Mouse (Mus musculus) bone marrow, adult 2 months (tissue): ENCODE measurements around the gene Pdcd1lg2. TPM values are rescaled to one million over a fixed set of nuclear protein-coding genes. Genes with fewer than 3 reads are reported as not detected.
A peak's percentile ranks its signal among the peaks of the same experiment; 100 is the strongest.
"Not testable (repeated sequence)": the region's sequence is repeated elsewhere in the genome, so short reads cannot be mapped to it uniquely, and the experiment has no call there.

Experiments used
- H3K27ac ChIP-seq: fragments of 200-500 bp; 2 replicates; pipeline ENCODE4 v1.5.1; 2012; ENCODE audit warnings: low read depth, mild to moderate bottlenecking, control low read depth, inconsistent platforms, low read length; ENCODE audit not compliant: control insufficient read depth, poor library complexity, insufficient read depth
- H3K4me1 ChIP-seq: fragments of 200-500 bp; 2 replicates; pipeline ENCODE4 v1.6.1; 2011; ENCODE audit warnings: low read length; ENCODE audit not compliant: control insufficient read depth, insufficient read depth
- H3K4me3 ChIP-seq: fragments of 200-500 bp; replicated peaks from 2 replicates; pipeline ENCODE3; 2011; ENCODE audit warnings: mild to moderate bottlenecking, low read depth, low read length, control low read depth; ENCODE audit not compliant: control insufficient read depth
- CTCF ChIP-seq: fragments of 200-500 bp; IDR thresholded peaks from 2 replicates; pipeline ENCODE4 v1.5.1; 2011; ENCODE audit warnings: low read length, control low read depth; ENCODE audit not compliant: control insufficient read depth, insufficient read depth
- POLR2A ChIP-seq: fragments of 200-500 bp; IDR thresholded peaks from 2 replicates; pipeline ENCODE4 v1.6.1; 2011; ENCODE audit warnings: low read depth, mild to moderate bottlenecking, control low read depth, low read length, borderline replicate concordance; ENCODE audit not compliant: control insufficient read depth
- WGBS: fragments of 180-500 bp; shearing (Covaris S2); methylation state at CpG from one replicate; pipeline ENCODE4 v1.1.7; 2018; 5-methylcytosine and 5-hydroxymethylcytosine counted together
- polyA plus RNA-seq: library from polyadenylated mRNA; stranded (reverse); fragments of >200 nt; gene quantifications from 2 replicates; pipeline ENCODE4 v1.2.4, GENCODE M21; 2011; ENCODE audit warnings: low replicate concordance; ENCODE audit not compliant: missing spikeins, insufficient read depth, insufficient read length

The Pdcd1lg2 gene
- polyA plus RNA-seq, 1 experiment = 0.92 TPM

DNA sequence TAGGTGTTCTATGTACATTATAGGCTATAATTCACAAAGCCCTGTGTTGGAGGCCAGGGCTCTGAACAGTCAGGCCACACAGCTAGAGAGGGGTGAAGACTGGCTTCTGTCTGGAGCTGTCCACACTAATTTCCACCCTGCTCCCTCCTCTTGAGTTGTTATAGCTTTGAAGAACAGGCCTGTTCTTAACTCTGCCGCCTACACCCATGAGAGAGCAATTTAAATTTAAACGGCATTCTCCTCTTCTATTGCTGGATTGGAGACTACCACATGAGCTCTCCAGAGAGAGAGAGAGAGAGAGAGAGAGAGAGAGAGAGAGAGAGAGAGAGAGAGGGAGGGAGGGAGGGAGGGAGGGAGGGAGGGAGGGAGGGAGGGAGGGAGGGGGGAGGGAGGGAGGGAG, 5.3 kb upstream of the Pdcd1lg2 start:
- 80% methylated on average over 2 of the region's 2 CpGs for WGBS
- H3K4me1 ChIP-seq = peaks cover 1% of the 10 kb centered on the region; the same call in 1 of the 2 replicates
- H3K4me3 ChIP-seq = no peak overlapping the region
- no peak overlapping the region for H3K27ac ChIP-seq
- TF ChIP-seq CTCF (no peak), POLR2A (no peak)

DNA sequence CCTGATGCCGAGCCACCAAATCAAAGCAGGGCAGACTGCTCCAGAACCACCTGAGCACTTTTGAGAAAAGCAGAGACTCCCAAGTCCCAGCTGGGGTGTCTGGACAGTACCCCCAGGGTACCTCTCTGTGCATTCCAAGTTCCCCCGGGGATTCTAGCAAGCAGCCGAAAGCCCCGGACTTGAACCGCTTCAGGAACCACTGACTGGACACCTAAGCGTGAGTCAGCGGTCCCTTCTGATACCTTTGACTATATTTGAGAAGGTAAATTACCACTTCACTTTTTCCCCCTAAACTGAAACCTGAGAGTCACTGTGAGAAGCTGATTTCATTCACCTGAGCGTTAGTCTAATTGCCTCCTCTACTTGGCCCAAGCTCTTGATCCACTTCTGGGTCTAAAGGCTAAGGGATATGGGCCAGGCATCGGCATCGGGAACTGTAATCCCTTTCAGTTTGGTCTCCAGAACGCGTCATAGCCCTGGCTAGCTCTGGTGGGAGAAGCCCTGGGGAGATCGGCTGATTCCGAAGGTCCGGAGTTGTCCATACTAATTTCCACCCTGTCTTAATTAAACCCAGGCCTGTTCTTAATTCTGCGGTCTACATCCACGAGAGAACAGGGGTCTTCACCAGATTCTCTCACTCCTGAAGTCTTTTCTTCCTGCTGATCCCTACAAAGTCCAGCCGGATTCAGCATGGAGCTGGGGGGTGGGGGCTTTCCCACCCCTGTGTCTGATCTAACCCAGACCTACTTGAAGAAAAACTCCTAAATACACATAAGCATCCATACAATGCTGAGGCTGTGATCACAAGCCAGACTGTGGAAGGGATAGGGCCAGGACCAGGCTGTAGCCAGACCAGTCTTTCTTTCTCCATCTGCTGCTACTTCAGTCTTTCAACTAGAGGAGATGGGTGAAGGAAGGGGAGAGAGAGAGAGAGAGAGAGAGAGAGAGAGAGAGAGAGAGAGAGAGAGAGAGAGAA, 4.4 kb upstream of the Pdcd1lg2 start:
- WGBS = 89% methylated on average over 18 of the region's 18 CpGs
- H3K27ac ChIP-seq = no peak overlapping the region
- H3K4me1 ChIP-seq = peaks cover 1% of the 10 kb centered on the region; the same call in 1 of the 2 replicates
- TF ChIP-seq POLR2A = no peak
- no peak for TF ChIP-seq CTCF
- H3K4me3 ChIP-seq = no peak overlapping the region

DNA sequence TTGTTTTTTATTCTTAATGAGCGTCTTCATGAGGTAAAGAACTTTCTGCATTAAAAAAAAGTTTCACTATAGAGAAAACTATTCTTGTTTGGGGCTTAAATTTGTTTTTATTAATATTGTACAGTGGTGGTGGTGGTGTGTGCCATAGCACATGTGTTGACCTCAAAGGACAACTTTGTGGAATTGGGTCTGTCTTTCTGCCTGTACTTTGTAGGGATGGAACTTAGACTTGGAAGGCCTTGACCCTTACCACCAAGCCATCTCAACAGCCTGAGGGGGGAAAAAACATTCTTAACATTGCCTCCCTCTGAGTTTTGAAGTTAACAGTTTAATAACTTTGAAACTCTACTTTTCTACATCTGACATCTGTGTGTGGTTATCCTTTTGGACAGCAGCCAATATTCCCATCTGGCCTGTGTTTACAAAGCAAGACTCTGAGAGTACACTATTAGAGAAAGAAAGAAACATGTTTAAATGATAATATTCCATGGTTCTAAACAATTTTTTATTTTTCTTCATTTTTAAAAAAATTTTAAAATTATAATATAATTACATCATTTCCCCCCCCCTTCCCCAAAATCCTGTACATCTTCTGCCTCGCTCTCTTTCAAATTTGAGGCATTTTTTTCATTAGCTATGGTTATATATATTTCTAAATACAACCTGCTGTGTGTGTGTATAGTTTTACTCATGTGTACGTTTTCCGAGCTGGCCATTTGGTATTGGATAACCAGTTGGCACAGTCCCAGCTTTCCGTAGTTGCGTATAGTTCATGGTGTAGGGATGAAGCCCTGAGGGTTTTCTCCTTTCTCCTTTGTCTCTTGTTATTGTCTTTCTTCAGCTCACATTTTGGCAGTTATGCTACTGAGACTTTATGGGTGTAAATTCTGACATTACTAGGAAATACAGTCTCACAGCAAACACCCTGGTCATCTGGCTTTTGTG, 2.0 kb downstream of the Pdcd1lg2 start:
- H3K27ac ChIP-seq = no peak overlapping the region
- H3K4me1 ChIP-seq = peaks cover 5% of the 10 kb centered on the region; the same call in 1 of the 2 replicates
- 89% methylated on average over 6 of the region's 6 CpGs for WGBS
- no peak overlapping the region for H3K4me3 ChIP-seq
- TF ChIP-seq CTCF (no peak), POLR2A (no peak)

DNA sequence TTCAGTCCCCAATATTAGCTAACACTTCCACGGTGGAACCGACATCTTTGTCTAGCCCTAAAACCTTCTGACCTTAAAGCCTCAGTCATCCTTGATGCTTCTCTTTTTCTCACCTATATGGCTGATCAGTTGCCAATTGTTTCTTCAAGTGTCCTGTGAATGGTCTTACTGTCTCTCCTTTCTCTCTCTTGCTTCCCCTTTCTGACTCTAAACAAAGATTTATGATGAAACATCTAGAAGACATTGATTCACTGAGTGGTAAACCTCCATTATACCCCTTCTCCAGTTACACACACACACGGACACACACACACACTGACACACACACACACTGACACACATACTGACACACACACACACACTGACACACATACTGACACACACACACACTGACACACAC, 3.8 kb downstream of the Pdcd1lg2 start:
- TF ChIP-seq CTCF = no peak
- no peak for TF ChIP-seq POLR2A
- WGBS = 42% methylated on average over 3 of the region's 3 CpGs
- H3K4me1 ChIP-seq = peaks cover 10% of the 10 kb centered on the region
- H3K27ac ChIP-seq = no peak overlapping the region
- no peak overlapping the region for H3K4me3 ChIP-seq

GRCm38 (mm10) chr19:29414917-29415316, 4.2 kb downstream of the Pdcd1lg2 start:
- not testable (repeated sequence) for H3K27ac ChIP-seq, H3K4me3 ChIP-seq
- H3K4me1 ChIP-seq = peaks cover 10% of the 10 kb centered on the region

- 56% methylated on average over 3 of the region's 3 CpGs for WGBS
- no peak overlapping the region for H3K4me3 ChIP-seq
- TF ChIP-seq CTCF = no peak
- H3K4me1 ChIP-seq = peaks cover 10% of the 10 kb centered on the region
- H3K27ac ChIP-seq = no peak overlapping the region
Observed at GRCm38 (mm10) chr19:29416393-29416902, 5.7 kb downstream of the Pdcd1lg2 start.

- TF ChIP-seq POLR2A (no peak), CTCF (no peak)
- Histone ChIP-seq H3K27ac (no peak overlapping the region), H3K4me3 (no peak overlapping the region), H3K4me1 (peaks cover 10% of the 10 kb centered on the region)
- 56% methylated on average over 2 of the region's 2 CpGs for WGBS
Observed at GRCm38 (mm10) chr19:29417188-29417587, 6.5 kb downstream of the Pdcd1lg2 start.

DNA sequence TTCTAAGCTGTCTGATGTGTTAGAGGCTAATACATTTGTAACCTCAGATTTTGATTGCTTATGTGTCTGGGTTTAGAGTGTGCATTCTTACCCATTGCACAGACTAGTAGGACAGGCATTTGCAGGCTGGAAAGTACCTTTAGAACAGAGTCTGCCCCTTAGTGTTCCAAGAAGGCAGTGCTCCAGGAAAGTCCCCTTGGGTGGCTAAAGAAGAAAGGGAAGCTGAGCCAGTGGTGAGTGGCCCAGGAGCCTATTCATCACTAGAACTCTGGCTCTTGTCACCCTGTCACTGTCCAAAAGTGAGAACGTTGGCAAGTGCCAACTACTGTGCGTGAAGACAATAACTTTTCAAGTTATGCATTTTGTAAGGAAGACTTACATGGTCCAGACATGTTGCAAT, 7.2 kb downstream of the Pdcd1lg2 start:
- no peak overlapping the region; the same call in 1 of the 2 replicates for H3K27ac ChIP-seq
- H3K4me3 ChIP-seq = no peak overlapping the region
- TF ChIP-seq POLR2A (no peak), CTCF (no peak)
- WGBS = 8% methylated on average over 2 of the region's 2 CpGs
- H3K4me1 ChIP-seq = peaks cover 10% of the 10 kb centered on the region

- Histone ChIP-seq H3K4me1 (peaks cover 10% of the 10 kb centered on the region), H3K4me3 (no peak overlapping the region), H3K27ac (peak overlapping the region; percentile 75; the same call in 1 of the 2 replicates)
- no peak for TF ChIP-seq CTCF
- no peak for TF ChIP-seq POLR2A
- WGBS = 5% methylated on average over 9 of the region's 9 CpGs
Observed at GRCm38 (mm10) chr19:29418661-29419115, 8.0 kb downstream of the Pdcd1lg2 start.
